Mouse (Mus musculus) heart, adult 2 months (tissue): ENCODE data around the gene Rbpj. TPM values are rescaled to one million over a fixed set of nuclear protein-coding genes. Genes with fewer than 3 reads are reported as not detected.
A peak's percentile ranks its signal among the peaks of the same experiment; 100 is the strongest.
"Not testable (repeated sequence)": the region's sequence is repeated elsewhere in the genome, so short reads cannot be mapped to it uniquely, and the experiment has no call there.

Experiments used
- DNase-seq, 2 experiments: peaks; one replicate each; pipeline ENCODE4 v3.0.0; 2021
- H3K27ac ChIP-seq: fragments of 200-600 bp; 2 replicates; pipeline ENCODE4 v1.8.1; 2022
- H3K27me3 ChIP-seq: fragments of 200-500 bp; 2 replicates; pipeline ENCODE4 v1.6.1; 2012; ENCODE audit warnings: mild to moderate bottlenecking, low read length, inconsistent platforms, mixed read lengths; ENCODE audit not compliant: control insufficient read depth, insufficient read depth
- H3K36me3 ChIP-seq: fragments of 200-500 bp; 2 replicates; pipeline ENCODE4 v1.6.1; 2012; ENCODE audit warnings: low read length, inconsistent platforms; ENCODE audit not compliant: control insufficient read depth, insufficient read depth
- H3K4me1 ChIP-seq: fragments of 200-500 bp; 2 replicates; pipeline ENCODE4 v1.6.1; 2011; ENCODE audit warnings: low read length; ENCODE audit not compliant: control insufficient read depth, insufficient read depth
- H3K4me3 ChIP-seq: fragments of 200-600 bp; 2 replicates; pipeline ENCODE4 v1.8.1; 2022
- H3K79me2 ChIP-seq: fragments of 200-500 bp; replicated peaks from 2 replicates; pipeline ENCODE4 v1.6.1; 2012; ENCODE audit warnings: mild to moderate bottlenecking, inconsistent platforms, low read length, moderate library complexity, mixed read lengths; ENCODE audit not compliant: control insufficient read depth, insufficient read depth
- H3K9ac ChIP-seq: fragments of 200-500 bp; 2 replicates; pipeline ENCODE4 v1.6.1; 2012; ENCODE audit warnings: low read depth, mild to moderate bottlenecking, control low read depth, inconsistent platforms, low read length, mixed read lengths
- CTCF ChIP-seq: fragments of 200-600 bp; IDR thresholded peaks from 2 replicates; pipeline ENCODE4 v1.8.1; 2022; ENCODE audit warnings: antibody characterized with exemption, mild to moderate bottlenecking, moderate library complexity
- EP300 ChIP-seq: fragments of 200-500 bp; IDR thresholded peaks from 2 replicates; pipeline ENCODE4 v1.6.1; 2011; ENCODE audit warnings: low read depth, low read length, control low read depth; ENCODE audit not compliant: insufficient read depth
- POLR2A ChIP-seq: fragments of 200-500 bp; IDR thresholded peaks from 2 replicates; pipeline ENCODE4 v1.6.1; 2011; ENCODE audit warnings: mild to moderate bottlenecking, low read depth, low read length, control low read depth; ENCODE audit not compliant: insufficient read depth
- WGBS: fragments of 180-500 bp; shearing (Covaris S2); methylation state at CpG from one replicate; pipeline ENCODE4 v1.1.7; 2018; 5-methylcytosine and 5-hydroxymethylcytosine counted together
- intact Hi-C: fragments of 180-260 bp; cut with DNase I; formaldehyde crosslinking; loops from one replicate; pipeline ENCODE4 v1.15.1; 2025
- polyA plus RNA-seq: library from polyadenylated mRNA; depleted of rRNA; stranded (reverse); fragments of >200 nt; gene quantifications from 2 replicates; pipeline ENCODE4 v1.2.3, GENCODE M21; 2012
- total RNA-seq, 2 experiments: library from RNA; stranded (reverse); gene quantifications; 2 replicates each; pipeline ENCODE4 v1.2.3; 2021

The Rbpj gene
- total and polyA plus RNA-seq, 3 experiments = 13.5 to 29.6 (median 22.1) TPM

- WGBS = 20% methylated on average over 5 of the region's 5 CpGs
- TF ChIP-seq EP300 (peak; percentile 44; the same call in 1 of the 2 replicates), POLR2A (no peak), CTCF (peak; percentile 82)
- H3K4me1 ChIP-seq = no peaks in the 10 kb centered on the region
- no peak overlapping the region for H3K9ac ChIP-seq
- no peaks in the 10 kb centered on the region for H3K27me3 ChIP-seq
- H3K36me3 ChIP-seq = no peaks in the 10 kb centered on the region
- intact Hi-C loops = loop anchor here (1.0 kb wide), 1 partner anchor 317 kb away; no protein-coding TSS in a partner anchor
- no peak overlapping the region for H3K4me3 ChIP-seq
- H3K79me2 ChIP-seq = no peaks in the 10 kb centered on the region
- no peak overlapping the region for H3K27ac ChIP-seq
- DNase-seq = peak; percentile 55 to 66
Measured at GRCm38 (mm10) chr5:53672352-53672751, 206.4 kb downstream of the Rbpj start.

- 74% methylated on average over 5 of the region's 6 CpGs for WGBS
- H3K27me3 ChIP-seq, intact Hi-C loops: not testable (repeated sequence)
Measured at GRCm38 (mm10) chr5:53673493-53674150, 207.7 kb downstream of the Rbpj start.

GRCm38 (mm10) chr5:53676671-53677070 is 210.7 kb downstream of the Rbpj start:
- no peak overlapping the region for H3K4me3 ChIP-seq
- no peak for TF ChIP-seq POLR2A
- no peak for TF ChIP-seq CTCF
- TF ChIP-seq EP300 = no peak
- H3K36me3 ChIP-seq = no peaks in the 10 kb centered on the region
- H3K4me1 ChIP-seq = no peaks in the 10 kb centered on the region
- no peak for DNase-seq
- H3K27me3 ChIP-seq = no peaks in the 10 kb centered on the region
- no peaks in the 10 kb centered on the region for H3K79me2 ChIP-seq
- WGBS = 84% methylated on average over 8 of the region's 8 CpGs
- no peak overlapping the region for H3K27ac ChIP-seq
- intact Hi-C loops = no loop called here
- H3K9ac ChIP-seq = no peak overlapping the region

More at GRCm38 (mm10) chr5:53673493-53674150, 207.7 kb downstream of the Rbpj start:
- not testable (repeated sequence) for H3K4me1 ChIP-seq, H3K9ac ChIP-seq, H3K79me2 ChIP-seq, H3K36me3 ChIP-seq, H3K27ac ChIP-seq, H3K4me3 ChIP-seq, DNase-seq

- H3K36me3 ChIP-seq = no peaks in the 10 kb centered on the region
- TF ChIP-seq POLR2A = no peak
- TF ChIP-seq EP300 = no peak
- TF ChIP-seq CTCF = no peak
- no peak overlapping the region for H3K27ac ChIP-seq
- whole genome bisulfite sequencing = 36% methylated on average over 13 of the region's 13 CpGs
- H3K27me3 ChIP-seq = no peaks in the 10 kb centered on the region
- H3K4me3 ChIP-seq = no peak overlapping the region
- no peaks in the 10 kb centered on the region for H3K79me2 ChIP-seq
- H3K9ac ChIP-seq = no peak overlapping the region
- no peaks in the 10 kb centered on the region for H3K4me1 ChIP-seq
- no peak for DNase-seq
- intact Hi-C loops = no loop called here
Measured at GRCm38 (mm10) chr5:53678036-53678767, 212.2 kb downstream of the Rbpj start.

GRCm38 (mm10) chr5:53679651-53680050 is 213.7 kb downstream of the Rbpj start:
- DNase-seq = no peak
- no peaks in the 10 kb centered on the region for H3K79me2 ChIP-seq
- TF ChIP-seq EP300 (no peak), CTCF (no peak), POLR2A (no peak)
- H3K27me3 ChIP-seq = no peaks in the 10 kb centered on the region
- no peaks in the 10 kb centered on the region for H3K36me3 ChIP-seq
- H3K4me1 ChIP-seq = no peaks in the 10 kb centered on the region
- 54% methylated on average over 6 of the region's 6 CpGs for WGBS
- no peak overlapping the region for H3K4me3 ChIP-seq
- no peak overlapping the region for H3K27ac ChIP-seq
- H3K9ac ChIP-seq = no peak overlapping the region
- intact Hi-C loops = loop anchor here (10.0 kb wide), 1 partner anchor 435 kb away; no protein-coding TSS in a partner anchor

- H3K27ac ChIP-seq = no peak overlapping the region
- TF ChIP-seq CTCF = no peak
- no peak for TF ChIP-seq EP300
- TF ChIP-seq POLR2A = no peak
- no peaks in the 10 kb centered on the region for H3K79me2 ChIP-seq
- intact Hi-C loops = loop anchor here (10.0 kb wide), 1 partner anchor 431 kb away; no protein-coding TSS in a partner anchor
- no peaks in the 10 kb centered on the region for H3K27me3 ChIP-seq
- H3K4me3 ChIP-seq = no peak overlapping the region
- WGBS = 21% methylated on average over 3 of the region's 3 CpGs
- no peak overlapping the region for H3K9ac ChIP-seq
- no peak for DNase-seq
- no peaks in the 10 kb centered on the region for H3K36me3 ChIP-seq
- H3K4me1 ChIP-seq = no peaks in the 10 kb centered on the region
Measured at GRCm38 (mm10) chr5:53683916-53684315, 218.0 kb downstream of the Rbpj start.
